Mouse (Mus musculus): ENCODE measurements around the gene Raph1. TPM values are rescaled to one million over a fixed set of nuclear protein-coding genes. Genes with fewer than 3 reads are reported as not detected.
A peak's percentile ranks its signal among the peaks of the same experiment; 100 is the strongest.
"Not testable (repeated sequence)": the region's sequence is repeated elsewhere in the genome, so short reads cannot be mapped to it uniquely, and the experiment has no call there.

Raph1 gene
- total RNA-seq, 4 experiments from 2014 or later, result 113 to 150 (median 128) TPM

DNA sequence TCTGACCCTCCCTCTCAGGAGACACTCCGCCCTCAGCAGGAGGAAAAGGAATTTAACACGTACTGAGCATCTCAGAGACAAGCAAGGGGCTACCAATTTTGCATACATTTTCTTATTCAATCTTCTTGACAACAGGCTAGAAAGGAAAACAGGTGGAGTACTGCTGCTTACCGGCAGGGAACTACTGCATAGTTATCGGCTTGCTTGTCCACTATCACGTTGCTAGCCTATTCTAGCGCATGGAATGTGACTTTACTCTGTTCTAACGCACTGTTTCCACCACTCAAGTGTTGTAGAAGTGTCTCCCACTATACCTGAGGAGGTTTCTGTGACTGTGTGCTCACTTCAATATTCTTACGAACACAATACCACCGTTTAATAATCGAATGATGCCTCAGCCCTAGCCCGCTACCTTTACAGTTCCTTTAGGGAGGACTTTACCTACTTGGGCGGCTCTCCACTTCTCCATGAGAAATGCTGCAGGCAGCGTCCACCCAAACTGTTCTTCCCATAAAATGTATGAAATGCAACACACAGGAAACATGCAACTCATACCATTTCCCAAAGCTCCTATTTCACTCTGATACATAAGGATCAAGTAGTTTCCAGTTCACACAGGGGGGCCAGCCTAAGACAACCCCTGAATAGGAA, 1.5 kb downstream of the Raph1 start:
- peak; percentile 32 for DNase-seq (ENCODE audit: low spot score)

DNA sequence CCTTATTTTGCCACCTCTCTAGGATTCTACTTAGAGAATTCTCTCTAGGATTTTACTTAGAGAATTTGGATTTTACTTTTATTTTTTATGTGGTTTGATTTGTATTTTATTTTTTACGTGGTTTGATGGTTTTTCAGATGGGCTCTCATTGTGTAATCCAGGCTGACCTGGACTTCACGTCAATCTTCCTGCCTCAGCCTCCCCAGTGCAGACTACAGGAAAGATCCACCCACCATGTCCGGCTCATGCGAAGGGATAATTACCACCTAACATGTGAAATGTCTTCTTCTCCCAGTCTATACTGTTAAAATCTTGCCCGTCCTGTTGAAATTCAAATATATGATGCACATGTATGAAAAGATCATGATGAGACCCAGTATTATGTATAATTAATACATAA, 2.2 kb downstream of the Raph1 start:
- DNase-seq (ENCODE audit: low spot score), result no peak

DNA sequence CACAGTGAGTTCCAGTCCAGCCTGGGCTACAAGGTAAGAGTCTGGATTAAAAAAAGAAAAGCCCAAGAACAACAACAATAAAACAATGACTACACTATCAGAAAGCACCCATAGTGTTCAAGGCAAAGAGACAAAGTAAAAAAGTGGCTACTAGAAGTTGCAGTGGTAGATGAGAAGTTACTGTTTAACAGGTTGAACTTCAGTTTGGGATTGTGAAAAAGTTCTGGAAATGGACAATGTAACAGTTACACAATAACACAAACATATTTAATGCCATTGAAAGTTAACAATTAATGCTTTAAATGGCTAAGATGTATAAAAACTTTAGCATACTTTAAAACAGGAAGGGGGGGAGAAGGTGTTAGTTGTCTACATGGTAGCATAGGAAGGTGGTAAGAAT, 3.9 kb downstream of the Raph1 start:
- no peak for DNase-seq (ENCODE audit: low spot score)

DNA sequence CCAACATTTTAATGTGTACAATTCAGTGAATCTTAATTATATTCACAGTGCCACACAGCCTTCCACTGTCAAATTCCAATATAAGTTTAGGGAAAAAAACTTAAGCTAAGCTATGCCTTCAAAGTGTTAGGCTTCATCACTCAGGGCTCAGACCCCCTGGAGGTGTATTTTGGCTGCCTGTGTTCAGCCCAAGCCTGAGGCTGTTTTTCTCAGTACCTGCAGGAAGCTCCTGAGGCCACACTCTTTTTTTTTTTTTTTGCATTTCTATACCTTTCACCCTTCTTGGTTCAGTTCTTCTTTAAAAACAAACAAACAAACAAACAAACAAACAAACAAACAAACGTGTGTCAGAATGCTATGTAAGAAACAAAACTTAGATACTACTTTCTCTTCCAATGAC, 23.2 kb downstream of the Raph1 start:
- no peak for DNase-seq (ENCODE audit: low spot score)

DNA sequence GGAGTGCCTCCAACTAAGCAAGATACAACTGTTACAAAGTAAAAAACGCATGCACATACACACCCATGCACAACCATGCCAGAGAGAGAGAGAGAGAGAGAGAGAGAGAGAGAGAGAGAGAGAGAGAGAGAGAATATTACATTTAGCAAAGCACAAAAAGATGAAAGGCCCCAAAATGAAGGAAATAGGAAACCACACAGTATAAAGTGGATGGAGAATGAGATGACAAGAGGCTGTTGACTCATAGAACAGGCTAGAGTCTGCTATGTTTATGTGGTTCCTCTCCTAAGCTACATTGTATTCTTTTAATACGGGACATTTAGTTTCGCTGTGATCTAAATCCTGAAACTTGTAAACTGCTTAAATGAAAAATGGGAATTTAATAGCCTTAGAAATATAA, 27.6 kb downstream of the Raph1 start:
- no peak for DNase-seq (ENCODE audit: low spot score)

DNA sequence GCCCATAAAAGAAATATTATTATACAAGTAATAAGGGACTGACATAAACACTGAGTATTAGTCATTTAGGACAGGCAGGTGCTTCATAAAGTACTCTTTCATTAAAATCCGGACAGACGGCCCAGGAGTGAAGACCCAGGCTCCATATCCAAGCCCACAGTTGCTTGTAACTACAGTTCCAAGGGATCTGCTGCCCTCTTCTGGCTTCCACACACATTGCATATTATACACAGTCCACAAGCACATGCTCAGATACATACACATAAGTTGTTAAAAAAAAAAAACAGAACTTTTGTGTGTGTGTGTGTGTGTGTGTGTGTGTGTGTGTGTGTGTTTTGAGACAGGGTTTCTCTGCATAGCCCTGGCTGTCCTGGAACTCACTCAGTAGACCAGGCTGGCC, 32.0 kb downstream of the Raph1 start:
- no peak for DNase-seq (ENCODE audit: low spot score)

DNA sequence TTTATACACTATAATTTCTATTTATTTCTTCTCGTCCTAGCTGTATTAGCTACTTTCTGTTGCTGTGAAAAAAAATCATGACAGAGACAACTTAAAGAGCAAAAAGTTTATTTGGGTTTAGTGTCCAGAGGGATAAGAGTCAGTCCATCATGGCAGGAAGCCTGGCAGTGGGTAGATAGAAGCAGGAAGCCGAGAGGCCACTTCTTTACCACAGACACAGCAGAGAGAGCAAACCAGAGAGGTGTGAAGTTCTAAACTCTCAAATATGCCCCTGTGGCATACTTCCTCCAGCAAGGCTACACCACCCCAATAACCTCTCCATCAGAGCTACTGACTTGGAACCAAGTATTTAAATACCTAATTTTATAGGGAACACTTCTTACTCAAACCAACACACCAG, 36.3 kb downstream of the Raph1 start:
- DNase-seq (ENCODE audit: low spot score), result no peak

DNA sequence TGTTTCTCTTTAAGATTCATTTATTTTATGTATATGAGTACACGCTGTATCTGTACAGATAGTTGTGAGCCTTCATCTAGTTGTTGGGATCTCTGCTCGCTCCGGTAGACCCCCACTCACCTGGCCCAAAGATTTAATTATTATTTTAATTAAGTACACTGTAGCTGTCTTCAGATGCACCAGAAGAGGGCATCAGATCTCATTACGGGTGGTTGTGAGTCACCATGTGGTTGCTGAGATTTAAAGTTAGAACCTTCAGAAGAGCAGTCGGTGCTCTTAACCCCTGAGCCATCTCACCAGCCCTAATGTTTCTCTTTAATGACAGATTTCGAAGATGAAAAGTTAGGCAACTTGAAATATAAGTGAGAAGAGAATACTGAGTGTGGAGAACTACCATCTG, 36.8 kb downstream of the Raph1 start:
- no peak for DNase-seq (ENCODE audit: low spot score)

DNA sequence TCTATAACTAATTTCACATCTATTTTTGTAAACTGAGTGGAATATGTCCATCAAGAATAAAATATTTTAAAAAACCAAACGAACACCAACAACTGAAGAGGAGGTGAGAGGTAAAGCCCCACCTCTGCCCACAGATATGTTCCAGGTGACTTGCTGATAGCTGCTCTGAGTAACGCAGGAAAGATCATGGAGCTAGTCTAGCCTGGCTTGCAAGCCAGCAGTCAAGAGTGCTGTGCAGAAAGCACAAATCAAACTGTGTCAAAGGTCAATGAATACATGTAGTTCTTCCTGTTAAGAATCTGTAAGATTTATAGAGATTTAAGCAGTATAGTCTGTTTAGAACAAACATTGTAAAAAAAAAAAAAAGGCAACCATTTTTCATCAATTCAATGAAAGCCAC, 56.3 kb downstream of the Raph1 start:
- DNase-seq (ENCODE audit: low spot score), result no peak

DNA sequence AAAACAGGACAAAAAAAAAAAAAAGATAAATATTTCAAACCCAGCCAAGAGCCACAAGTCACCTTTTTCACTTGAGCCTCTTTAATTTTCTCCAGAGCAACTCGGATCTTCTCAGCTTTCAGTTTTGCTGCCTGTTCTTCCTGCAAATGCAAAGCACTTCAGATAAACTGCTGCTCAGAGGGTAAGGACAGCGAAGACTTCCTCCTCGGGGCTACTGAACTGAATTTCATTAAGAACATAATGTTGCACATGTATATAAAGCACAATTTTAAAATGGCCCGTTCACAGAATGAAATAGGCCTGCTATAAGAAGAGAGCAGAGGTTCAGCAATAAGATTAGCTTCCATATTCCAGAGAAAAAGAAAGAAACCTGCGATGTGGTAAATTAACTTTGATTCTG, 63.4 kb downstream of the Raph1 start:
- DNase-seq (ENCODE audit: low spot score), result no peak

DNA sequence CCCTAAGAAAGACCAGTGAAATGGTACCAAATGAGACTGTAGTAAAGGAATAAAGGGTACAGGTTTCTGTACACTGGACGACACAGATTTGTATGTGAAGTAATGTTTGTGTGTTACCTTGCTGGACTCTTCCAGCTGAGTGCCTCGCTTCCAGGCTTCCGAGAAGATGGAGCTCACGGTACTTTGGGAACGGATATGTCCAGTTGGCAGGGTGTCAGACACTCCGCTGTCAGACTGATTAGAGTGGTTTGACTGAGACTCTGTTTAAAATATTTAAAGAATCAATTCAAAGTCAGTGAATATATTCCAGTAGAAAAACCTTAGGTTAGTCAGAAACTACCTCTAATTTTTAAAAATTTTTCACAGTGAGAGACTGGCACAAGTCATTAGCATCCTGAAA, 73.5 kb downstream of the Raph1 start:
- DNase-seq (ENCODE audit: low spot score), result no peak

DNA sequence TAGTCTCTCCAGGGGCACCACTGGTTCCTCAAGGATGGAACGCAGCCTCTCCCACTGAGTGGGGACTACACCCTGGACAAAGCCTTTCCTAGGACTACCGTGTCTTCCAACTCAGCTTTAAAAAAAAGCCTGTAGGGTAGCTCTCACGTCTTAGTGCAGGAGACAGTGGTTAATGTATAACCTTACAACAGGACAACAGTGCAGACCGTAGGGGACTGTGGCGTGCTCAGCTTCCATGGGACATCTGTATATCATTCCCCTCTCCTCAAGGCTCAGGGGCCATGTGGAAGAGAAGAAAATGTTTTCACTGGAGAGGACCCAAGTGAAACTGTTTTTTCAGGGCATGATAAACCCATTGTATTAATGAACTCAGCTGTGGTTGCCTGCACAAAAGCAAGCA, 74.5 kb downstream of the Raph1 start:
- DNase-seq (ENCODE audit: low spot score), result no peak

DNA sequence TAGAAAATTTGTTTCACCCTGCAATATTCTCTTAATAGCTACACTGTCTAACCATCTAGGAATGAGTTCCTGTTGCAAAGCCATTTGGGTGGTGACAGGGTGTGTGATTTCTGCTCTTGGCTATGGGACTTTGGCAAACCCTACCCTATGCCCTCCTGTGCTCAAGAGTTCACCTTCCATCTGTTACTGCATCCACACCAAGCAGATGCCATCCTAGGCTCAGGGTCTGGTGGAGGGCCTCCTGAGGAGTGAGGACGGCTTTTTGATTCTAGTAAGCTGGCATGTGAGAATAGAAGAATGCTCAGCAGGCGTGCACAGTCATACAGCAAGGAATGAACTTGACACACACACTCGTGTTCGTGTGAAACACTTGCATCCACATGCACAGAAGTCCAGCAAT, 76.4 kb downstream of the Raph1 start:
- DNase-seq (ENCODE audit: low spot score), result no peak

DNA sequence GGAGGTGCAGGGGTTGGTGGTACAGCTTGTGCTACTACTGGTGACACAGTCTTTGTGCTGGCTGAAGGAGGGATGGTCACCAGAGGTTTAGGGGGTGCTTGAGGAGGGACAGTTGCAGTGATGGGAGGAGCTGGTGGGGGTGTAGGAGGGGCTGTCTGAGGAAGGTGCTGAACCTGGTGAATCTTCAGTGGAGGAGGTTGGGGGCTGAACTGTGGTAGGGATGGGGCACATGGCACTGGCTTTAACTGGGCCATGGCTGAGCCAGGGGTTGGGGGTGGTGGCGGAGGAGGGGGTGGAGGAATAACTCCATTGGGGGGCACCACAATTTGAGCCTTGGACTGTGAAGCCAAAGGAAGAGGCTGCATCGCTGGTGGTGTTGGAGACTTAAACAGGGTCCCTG, 77.2 kb downstream of the Raph1 start:
- DNase-seq (ENCODE audit: low spot score), result no peak

DNA sequence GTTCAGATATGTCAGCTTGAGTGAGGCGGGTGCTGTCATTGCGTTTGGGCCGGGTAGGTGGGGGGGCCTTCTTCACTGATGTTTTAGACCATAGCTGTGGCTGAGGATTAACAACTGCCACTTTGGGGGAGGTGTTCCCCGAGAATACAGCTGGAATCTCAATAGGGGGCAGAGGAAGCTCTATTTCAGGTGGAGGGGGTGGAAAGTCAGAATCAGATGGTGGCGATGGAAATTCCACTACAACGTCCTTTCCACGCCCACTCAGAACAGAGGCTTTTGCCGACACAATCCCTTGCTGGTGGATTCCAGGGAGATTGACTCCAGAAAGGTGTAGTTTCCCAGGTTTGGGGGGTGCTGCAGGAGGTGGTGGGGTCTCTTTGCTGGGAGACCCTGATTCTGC, 78.3 kb downstream of the Raph1 start:
- DNase-seq (ENCODE audit: low spot score), result no peak

DNA sequence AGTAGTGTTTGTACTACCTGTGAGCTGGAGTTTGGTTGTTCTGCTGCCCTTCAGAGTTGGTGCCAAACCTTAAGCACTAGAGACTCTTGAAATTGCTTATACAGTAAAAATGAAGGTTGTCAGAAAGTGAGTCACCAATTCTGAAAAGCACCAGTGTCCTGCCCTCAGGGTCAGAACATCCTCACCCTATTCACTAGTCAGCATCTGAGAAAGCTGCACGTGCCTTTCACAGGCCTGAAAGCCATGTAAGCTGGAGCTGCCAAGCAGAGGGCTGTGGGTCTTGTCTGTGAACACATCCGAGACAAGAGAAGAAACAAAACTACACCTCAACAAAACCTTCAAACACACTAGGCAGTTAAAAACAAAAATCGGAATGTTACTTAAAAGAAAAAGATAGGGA, 81.3 kb downstream of the Raph1 start:
- no peak for DNase-seq (ENCODE audit: low spot score)

DNA sequence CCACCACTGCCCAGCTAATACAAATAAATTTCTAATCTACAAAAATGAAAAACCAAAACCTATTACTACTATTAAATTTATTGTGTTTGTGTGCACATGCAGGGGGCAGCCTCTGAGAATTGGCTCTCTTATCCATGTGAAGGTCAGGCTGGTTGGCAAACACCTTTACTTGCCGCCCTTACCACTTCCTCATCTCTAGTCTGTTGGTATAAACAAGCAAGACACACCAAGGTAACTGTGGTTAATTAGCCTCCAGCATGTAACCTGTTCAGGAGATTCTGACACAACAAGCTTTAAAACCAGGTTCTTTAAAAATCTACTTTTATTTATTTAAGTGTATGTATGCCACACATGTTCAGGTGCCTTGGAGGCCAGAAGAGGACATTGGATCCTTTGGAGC, 84.0 kb downstream of the Raph1 start:
- DNase-seq (ENCODE audit: low spot score), result no peak

DNA sequence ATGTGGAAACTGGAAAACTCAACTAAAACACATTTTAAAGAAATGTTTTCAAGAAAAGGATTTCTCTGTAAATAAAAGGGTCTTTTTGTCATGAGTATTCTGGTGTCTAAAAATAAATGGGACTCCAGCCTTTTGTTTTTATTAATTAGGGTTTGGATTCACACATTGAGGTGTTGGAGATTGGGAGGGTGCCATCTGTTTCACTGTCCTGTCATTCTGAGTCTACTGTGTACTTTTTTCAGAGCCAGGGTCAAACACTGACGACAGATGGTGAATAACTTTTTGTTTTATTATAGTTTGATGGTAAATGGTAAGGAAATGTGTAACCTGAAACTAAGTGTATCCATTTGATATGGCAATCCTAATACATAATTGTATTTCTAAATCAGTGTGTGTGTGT, 85.3 kb downstream of the Raph1 start:
- DNase-seq (ENCODE audit: low spot score), result no peak

DNA sequence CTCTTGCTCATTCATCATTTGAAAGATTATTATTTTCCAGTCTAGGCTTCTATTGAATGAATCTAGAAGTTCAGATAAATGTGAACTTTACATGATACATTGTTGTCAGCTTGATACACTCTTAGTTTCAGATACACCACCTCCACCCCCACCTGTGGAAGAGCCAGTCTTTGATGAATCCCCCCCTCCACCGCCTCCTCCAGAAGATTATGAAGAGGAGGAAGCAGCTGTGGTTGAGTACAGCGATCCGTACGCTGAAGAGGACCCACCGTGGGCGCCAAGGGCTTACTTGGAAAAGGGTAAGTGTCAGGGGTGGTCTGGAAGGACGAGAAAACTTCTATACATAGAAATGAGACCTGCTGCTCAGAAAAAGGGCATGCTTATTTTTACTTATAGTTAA, 96.4 kb downstream of the Raph1 start:
- no peak for DNase-seq (ENCODE audit: low spot score)

DNA sequence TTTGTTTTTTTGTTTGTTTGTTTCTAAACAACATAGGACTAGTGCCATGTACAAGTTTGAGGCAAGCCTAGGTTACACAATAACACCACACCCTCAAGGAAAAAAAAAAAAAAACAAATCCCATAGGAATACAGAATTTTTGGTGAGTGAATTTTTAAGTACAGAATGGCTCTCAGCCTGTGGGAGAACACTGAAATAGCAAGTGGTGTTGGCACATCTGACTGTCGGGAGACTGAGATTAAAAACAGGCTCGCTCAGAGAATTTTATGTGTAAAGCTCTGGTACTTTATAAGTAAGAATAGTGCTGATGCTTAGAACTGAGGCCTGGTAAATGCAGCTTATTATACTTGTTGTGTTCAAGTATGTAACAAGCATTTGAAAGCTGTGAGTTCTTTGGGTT, 97.4 kb downstream of the Raph1 start:
- DNase-seq (ENCODE audit: low spot score), result no peak

DNA sequence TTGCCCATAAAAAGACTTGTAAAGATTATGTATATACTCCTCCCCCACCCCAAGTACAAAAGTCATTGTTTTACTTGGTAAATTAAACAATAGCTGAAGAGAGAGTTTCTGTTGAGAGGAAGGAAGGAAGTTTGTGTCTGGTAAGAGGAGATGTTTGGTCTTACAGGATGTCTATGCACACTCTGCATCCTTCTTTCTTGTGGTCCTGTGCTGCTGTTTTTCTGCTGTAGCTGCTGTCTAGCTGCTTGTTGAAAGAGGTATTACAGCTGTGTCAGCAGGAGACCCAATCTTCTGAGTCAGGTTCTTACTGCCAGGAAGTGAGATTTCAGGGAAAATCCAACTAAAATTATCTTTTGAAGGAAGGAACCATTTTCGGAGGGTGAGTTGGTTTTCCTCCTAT, 106.3 kb downstream of the Raph1 start:
- no peak for DNase-seq (ENCODE audit: low spot score)

DNA sequence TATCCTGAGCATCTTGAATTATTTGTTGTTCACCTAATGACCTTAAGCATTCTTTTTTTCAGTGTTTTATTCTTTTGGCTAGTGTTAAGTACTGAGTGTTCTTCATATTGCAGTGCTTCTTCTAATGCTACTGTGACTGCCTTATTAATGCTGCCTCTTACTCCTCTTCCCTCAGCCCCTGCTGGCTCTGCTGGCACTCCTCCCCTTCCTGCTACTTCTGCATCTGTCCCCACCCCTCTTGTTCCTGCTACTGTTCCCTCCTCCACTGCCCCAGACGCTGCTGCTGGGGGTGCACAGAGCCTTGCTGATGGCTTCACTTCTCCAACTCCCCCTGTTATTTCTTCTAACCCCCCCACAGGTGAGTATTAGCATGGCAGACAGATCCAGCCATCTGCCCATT, 117.0 kb downstream of the Raph1 start:
- DNase-seq (ENCODE audit: low spot score), result no peak

DNA sequence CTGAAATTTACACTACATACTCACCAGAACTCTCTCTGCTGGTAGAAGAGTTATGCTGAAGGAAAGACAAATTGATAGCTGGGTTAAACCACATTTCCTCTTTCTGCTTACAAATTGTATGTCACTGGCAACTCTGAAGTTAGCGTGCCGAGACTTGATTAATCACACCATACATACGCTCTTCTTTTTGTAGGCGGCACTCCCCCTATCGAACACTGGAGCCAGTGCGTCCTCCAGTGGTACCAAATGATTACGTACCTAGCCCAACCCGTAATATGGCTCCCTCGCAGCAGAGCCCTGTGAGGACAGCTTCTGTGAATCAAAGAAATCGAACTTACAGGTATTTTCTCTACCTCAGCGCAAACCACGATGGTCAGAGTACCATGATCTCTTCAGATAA, 119.8 kb downstream of the Raph1 start:
- no peak for DNase-seq (ENCODE audit: low spot score)

DNA sequence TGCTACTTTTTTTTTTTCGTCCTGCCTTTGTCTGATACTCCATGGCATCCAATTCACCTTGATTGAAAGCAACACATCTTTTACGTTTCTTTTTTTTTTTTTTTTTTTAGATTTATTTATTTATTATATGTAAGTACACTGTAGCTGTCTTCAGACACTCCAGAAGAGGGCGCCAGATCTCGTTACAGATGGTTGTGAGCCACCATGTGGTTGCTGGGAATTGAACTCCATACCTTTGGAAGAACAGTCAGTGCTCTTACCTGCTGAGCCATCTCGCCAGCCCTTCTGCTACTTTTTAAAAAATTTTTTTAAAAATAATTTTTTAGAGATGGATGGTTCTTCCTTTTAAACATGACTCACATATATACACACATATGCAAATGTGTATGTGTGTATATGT, 125.5 kb downstream of the Raph1 start:
- not testable (repeated sequence) for DNase-seq (ENCODE audit: low spot score)

DNA sequence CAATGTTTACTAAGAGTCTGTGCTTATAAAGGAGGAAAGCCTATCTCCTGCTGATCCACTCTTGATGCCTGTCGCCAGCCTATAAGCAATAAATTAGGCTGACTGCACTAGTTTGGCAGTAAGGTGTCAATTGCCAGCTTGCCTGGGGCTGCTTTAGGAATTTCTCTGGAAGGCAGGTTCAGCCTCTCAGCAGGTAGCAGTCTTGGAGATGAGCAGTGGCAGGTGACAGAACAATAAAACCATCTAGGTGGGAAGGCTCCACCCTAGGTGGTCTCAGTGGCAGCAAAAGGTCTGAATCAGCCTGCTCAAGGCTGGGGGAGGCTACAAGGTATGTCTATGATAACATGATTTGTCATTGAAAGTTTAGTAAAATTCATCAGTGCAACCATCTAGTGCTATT, 134.4 kb downstream of the Raph1 start:
- DNase-seq (ENCODE audit: low spot score), result no peak
